Mouse (Mus musculus) CH12.LX (cell line): ENCODE measurements around the gene Hhipl1. TPM values are rescaled to one million over a fixed set of nuclear protein-coding genes. Genes with fewer than 3 reads are reported as not detected.

Experiments used
- DNase-seq: peaks from one replicate; pipeline ENCODE4 v3.0.0-alpha.2; 2013; ENCODE audit errors: extremely low read depth
- H3K27ac ChIP-seq: 2 replicates; pipeline ENCODE4 v1.5.1; 2012; ENCODE audit warnings: low read depth, mild to moderate bottlenecking, control low read depth, moderate library complexity; ENCODE audit not compliant: insufficient read depth
- H3K27me3 ChIP-seq: replicated peaks from 2 replicates; pipeline ENCODE3; 2012; ENCODE audit warnings: inconsistent platforms
- H3K36me3 ChIP-seq, 2 experiments: replicated peaks in 1 of 2; 2 replicates each; pipeline versions ENCODE3 to v1.6.1; 2012; ENCODE audit warnings: inconsistent platforms in 1 of 2, low read length in 1 of 2, mild to moderate bottlenecking in 1 of 2, mixed read lengths in 1 of 2, moderate library complexity in 1 of 2; ENCODE audit not compliant: control insufficient read depth in 1 of 2, insufficient read depth in 1 of 2
- H3K4me1 ChIP-seq, 2 experiments: 2 replicates each; pipeline ENCODE4 v1.6.1; 2012; ENCODE audit warnings: inconsistent platforms in 1 of 2, moderate library complexity in 1 of 2; ENCODE audit not compliant: insufficient read depth in 2 of 2, control insufficient read depth in 1 of 2
- H3K4me2 ChIP-seq: 2 replicates; pipeline ENCODE4 v1.6.1; 2012; ENCODE audit warnings: low read depth, mild to moderate bottlenecking, control low read depth; ENCODE audit not compliant: poor library complexity, insufficient read depth, severe bottlenecking
- H3K4me3 ChIP-seq, 3 experiments: fragments of 150-350 bp in 1 of 3; sonication (generic) in 1 of 3; replicated peaks in 1 of 3; 2 replicates each; pipeline versions ENCODE3 to v1.5.1; 2011 to 2012; ENCODE audit warnings: low read depth in 2 of 3, low read length in 2 of 3, mild to moderate bottlenecking in 2 of 3, moderate library complexity in 2 of 3, control low read depth in 1 of 3, improper control_type of control experiment in 1 of 3, inconsistent platforms in 1 of 3, mixed read lengths in 1 of 3; ENCODE audit not compliant: poor library complexity in 1 of 3
- H3K79me2 ChIP-seq: replicated peaks from 2 replicates; pipeline ENCODE4 v1.6.1; 2012; ENCODE audit warnings: mild to moderate bottlenecking, moderate library complexity; ENCODE audit not compliant: control insufficient read depth, poor library complexity, insufficient read depth, severe bottlenecking; ENCODE audit errors: extremely low read depth
- H3K9ac ChIP-seq: 2 replicates; pipeline ENCODE4 v1.6.1; 2012; ENCODE audit warnings: low read depth, mild to moderate bottlenecking, control low read depth, moderate library complexity; ENCODE audit not compliant: insufficient read depth
- H3K9me3 ChIP-seq: replicated peaks from 2 replicates; pipeline ENCODE3; 2012; ENCODE audit warnings: low read length, inconsistent platforms, mixed read lengths
- EP300 ChIP-seq: IDR thresholded peaks from 2 replicates; pipeline ENCODE4 v1.6.1; 2011; ENCODE audit warnings: low read length, improper control_type of control experiment
- HCFC1 ChIP-seq: IDR thresholded peaks from 2 replicates; pipeline ENCODE4 v1.6.1; 2012; ENCODE audit warnings: low read depth, mild to moderate bottlenecking, inconsistent platforms, low read length, improper control_type of control experiment
- KAT2A ChIP-seq: IDR thresholded peaks from 2 replicates; pipeline ENCODE4 v1.6.1; 2012; ENCODE audit warnings: low read length, improper control_type of control experiment, inconsistent platforms; ENCODE audit not compliant: insufficient replicate concordance
- MAX ChIP-seq: IDR thresholded peaks from 2 replicates; pipeline ENCODE4 v1.6.1; 2011; ENCODE audit warnings: low read length, improper control_type of control experiment
- MAZ ChIP-seq: IDR thresholded peaks from 2 replicates; pipeline ENCODE4 v1.6.1; 2012; ENCODE audit warnings: low read depth, mild to moderate bottlenecking, inconsistent platforms, low read length, improper control_type of control experiment, moderate library complexity
- MXI1 ChIP-seq: IDR thresholded peaks from 2 replicates; pipeline ENCODE4 v1.6.1; 2011; ENCODE audit warnings: mild to moderate bottlenecking, low read depth, low read length, improper control_type of control experiment
- NELFE ChIP-seq: IDR thresholded peaks from 2 replicates; pipeline ENCODE4 v1.6.1; 2011; ENCODE audit warnings: low read depth, low read length, improper control_type of control experiment
- NRF1 ChIP-seq: IDR thresholded peaks from 2 replicates; pipeline ENCODE4 v1.6.1; 2014; ENCODE audit warnings: low read depth, mild to moderate bottlenecking, inconsistent platforms, low read length, improper control_type of control experiment, moderate library complexity
- POLR2AphosphoS2 ChIP-seq: IDR thresholded peaks from 2 replicates; pipeline ENCODE4 v1.6.1; 2011; ENCODE audit warnings: low read depth, low read length, improper control_type of control experiment
- RAD21 ChIP-seq: IDR thresholded peaks from 2 replicates; pipeline ENCODE4 v1.6.1; 2011; ENCODE audit warnings: low read depth, mild to moderate bottlenecking, low read length, improper control_type of control experiment, moderate library complexity
- RCOR1 ChIP-seq: conservative IDR thresholded peaks from 2 replicates; pipeline ENCODE4 v1.6.1; 2012; ENCODE audit warnings: low read depth, mild to moderate bottlenecking, inconsistent platforms, low read length, improper control_type of control experiment
- USF2 ChIP-seq: conservative IDR thresholded peaks from 2 replicates; pipeline ENCODE4 v1.6.1; 2011; ENCODE audit warnings: low read depth, low read length, improper control_type of control experiment
- ZC3H11A ChIP-seq: IDR thresholded peaks from 2 replicates; pipeline ENCODE4 v1.6.1; 2012; ENCODE audit warnings: low read depth, mild to moderate bottlenecking, inconsistent platforms, low read length, improper control_type of control experiment
- ZNF384 ChIP-seq: IDR thresholded peaks from 2 replicates; pipeline ENCODE4 v1.6.1; 2012; ENCODE audit warnings: low read depth, low read length, improper control_type of control experiment, inconsistent platforms
- dilution Hi-C: fragments of 300-500 bp; cut with MboI; formaldehyde crosslinking; loops from 2 replicates; pipeline ENCODE4 v1.14.3; 2020; ENCODE audit warnings: low sequenced_read_pairs; ENCODE audit not compliant: extremely low pct_unique_long_range_greater_than_20kb, extremely low pct_ligation_motif_present
- in situ Hi-C: fragments of 300-500 bp; cut with MboI; formaldehyde crosslinking; loops from 3 replicates; pipeline ENCODE4 v1.14.3; 2019; ENCODE audit warnings: low sequenced_read_pairs, low pct_ligation_motif_present, low pct_unique_long_range_greater_than_20kb, mixed read lengths
- polyA plus RNA-seq: library from polyadenylated mRNA; unstranded; fragments of >175 nt; gene quantifications from 2 replicates; pipeline ENCODE4 v1.2.1, GENCODE M21; 2012; ENCODE audit warnings: low read depth; ENCODE audit not compliant: insufficient read length
- total RNA-seq, 2 experiments: library from RNA; depleted of rRNA; stranded (reverse); fragments of 300-350 nt in 1 of 2; fragments of >200 nt in 1 of 2; gene quantifications; 2 replicates each; pipeline ENCODE4 v1.2.3; 2012 to 2014

Gene Hhipl1
- total and polyA plus RNA-seq, 3 experiments = not detected

- in situ Hi-C loops = no loop called here
- H3K27me3 ChIP-seq = peaks cover 67% of the 10 kb centered on the region
- peak; percentile 59 for DNase-seq
- peaks cover 0 to 15% of the 10 kb centered on the region in 2 experiments; a peak in 2 of 4 replicates for H3K4me1 ChIP-seq
- no peak overlapping the region for H3K27ac ChIP-seq
- H3K4me2 ChIP-seq = no peak overlapping the region
- dilution Hi-C loops = no loop called here
- no peaks in the 10 kb centered on the region for H3K36me3 ChIP-seq
- no peak overlapping the region for H3K9ac ChIP-seq
- H3K79me2 ChIP-seq = no peaks in the 10 kb centered on the region
- no peak for TF ChIP-seq NELFE
- no peak for TF ChIP-seq MAZ
- TF ChIP-seq EP300 = no peak
- no peak for TF ChIP-seq ZNF384
- TF ChIP-seq USF2 = no peak
- no peak for TF ChIP-seq POLR2AphosphoS2
- no peak for TF ChIP-seq KAT2A
- no peak for TF ChIP-seq RCOR1
- no peak for TF ChIP-seq HCFC1
- peaks cover 12% of the 10 kb centered on the region for H3K9me3 ChIP-seq
- H3K4me3 ChIP-seq = peak overlapping the region in 1 of 3 experiments; percentile 37
These were observed 27.4 kb downstream of the Hhipl1 start for GRCm38 (mm10) chr12:108333481-108333882.

- no peak within 1 kb of the TSS for H3K9ac ChIP-seq
- DNase-seq = peak; percentile 97
- peak within 1 kb of the TSS in 2 of 3 experiments; percentile 10 to 37 for H3K4me3 ChIP-seq
- peaks cover 0 to 15% of the 10 kb centered on the region in 2 experiments; a peak in 2 of 4 replicates for H3K4me1 ChIP-seq
- peaks cover 71% of the 10 kb centered on the region for H3K27me3 ChIP-seq
- no peak within 1 kb of the TSS; the same call in 1 of the 2 replicates for H3K4me2 ChIP-seq
- peak; percentile 45 for TF ChIP-seq NRF1
- TF ChIP-seq ZC3H11A = no peak
- peak; percentile 72; the same call in 1 of the 2 replicates for TF ChIP-seq MAX
- no peak for TF ChIP-seq RAD21
- TF ChIP-seq MXI1 = no peak; the same call in 1 of the 2 replicates
- TF ChIP-seq, all 38 proteins: peak for 2
- Histone ChIP-seq H3K9me3 (peaks cover 12% of the 10 kb centered on the region), H3K36me3 (no peaks in the 10 kb centered on the region), H3K27ac (no peak within 1 kb of the TSS), H3K79me2 (no peaks in the 10 kb centered on the region)
- in situ Hi-C loops (no loop called here), dilution Hi-C loops (no loop called here)
These were observed 27.9 kb downstream of the Hhipl1 start, which contains the start of gene Cyp46a1 for GRCm38 (mm10) chr12:108333895-108334445. TSS of gene Cyp46a1 (plus strand) at chr12:108334381.
